Mouse (Mus musculus): ENCODE results near the gene Lrrc8a.

Gene Lrrc8a

DNA sequence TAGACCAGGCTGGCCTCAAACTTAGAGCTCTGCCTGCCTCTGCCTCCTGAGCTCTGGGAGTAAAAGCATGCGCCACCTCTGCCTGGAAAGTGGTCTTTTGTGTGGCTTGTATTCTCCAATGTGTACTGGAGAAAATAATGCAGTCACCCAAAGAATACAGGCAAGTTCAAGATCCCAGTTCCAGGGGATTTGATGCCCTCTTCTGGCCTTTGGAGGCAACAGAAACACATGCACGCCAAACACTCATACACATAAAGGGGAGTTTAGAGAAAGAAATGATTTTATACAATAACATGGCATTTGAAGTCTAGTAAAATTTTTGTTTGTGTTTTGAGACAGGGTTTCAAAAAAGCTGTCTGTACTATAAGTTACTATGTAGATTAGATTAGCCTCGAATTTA is 62.0 kb downstream of the Lrrc8a start:
- DNase-seq (ENCODE audit: extremely low spot score, low read depth, low spot score): no peak

DNA sequence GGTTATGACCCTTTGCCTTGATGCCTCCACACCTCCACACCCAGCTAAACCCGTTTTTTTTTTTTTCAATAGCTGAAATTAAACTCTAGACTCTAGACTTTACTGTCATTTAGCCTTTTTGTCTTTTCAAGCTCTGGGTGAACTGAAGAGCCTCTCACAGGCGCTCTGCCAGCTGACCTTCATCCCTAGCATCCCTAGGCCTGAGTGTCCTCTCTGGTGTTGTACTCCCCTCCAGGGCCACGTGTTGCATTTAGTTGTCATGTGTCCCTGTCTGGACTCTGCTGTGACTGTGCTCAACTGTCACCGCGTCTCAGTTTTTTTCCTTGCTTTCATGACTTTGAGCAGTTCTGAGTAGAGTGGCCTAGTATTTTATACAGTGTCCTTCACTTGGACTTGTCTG is 62.5 kb downstream of the Lrrc8a start:
- DNase-seq (ENCODE audit: extremely low spot score, low read depth, low spot score): no peak

- DNase-seq (ENCODE audit: extremely low spot score, low read depth, low spot score): no peak
These were observed 68.6 kb downstream of the Lrrc8a start for GRCm38 (mm10) chr2:30306087-30306486.

DNA sequence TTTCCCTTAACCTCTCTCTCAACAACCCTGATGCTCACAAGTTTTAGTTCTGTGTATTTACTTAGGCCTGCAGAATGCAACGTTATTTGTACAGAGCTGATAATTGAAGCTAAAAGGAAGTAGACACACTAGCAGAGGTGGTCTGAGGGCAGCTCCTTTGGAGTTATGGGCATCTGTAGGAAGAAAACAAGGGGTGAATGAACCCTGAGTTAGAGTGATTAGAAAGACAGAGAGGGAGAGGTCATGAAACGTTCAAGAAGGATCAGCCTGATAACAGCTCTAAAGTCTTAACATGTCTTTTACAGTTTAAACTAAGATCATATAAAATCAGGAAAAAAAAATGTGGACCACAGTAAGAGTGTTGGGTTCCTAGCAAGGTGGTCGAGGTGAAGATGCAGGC is 71.8 kb downstream of the Lrrc8a start:
- DNase-seq (ENCODE audit: extremely low spot score, low read depth, low spot score): no peak

- DNase-seq (ENCODE audit: extremely low spot score, low read depth, low spot score): no peak
These were observed 74.0 kb downstream of the Lrrc8a start for GRCm38 (mm10) chr2:30311481-30311880.

Data from hindlimb bud, embryonic 11.5 days (tissue).